Mouse (Mus musculus): ENCODE measurements at regions not wholly inside any gene's neighbourhood (a gene's known extent, or its start where the extent isn't known, plus 50 kb on each side); places are given as distances from the start of the nearest gene placed in this dataset.
"Not testable (repeated sequence)": the region's sequence is repeated elsewhere in the genome, so short reads cannot be mapped to it uniquely, and the experiment has no call there.

GRCm38 (mm10) chr1:109811191-109811590, 171.0 kb upstream of the Cdh7 start:
- not testable (repeated sequence) for H3K9me3 ChIP-seq; ATAC-seq (replicated peaks); H3K4me2 ChIP-seq (replicated peaks); H3K36me3 ChIP-seq; H3K4me1 ChIP-seq; H3K27me3 ChIP-seq; H3K9ac ChIP-seq (replicated peaks); H3K4me3 ChIP-seq; H3K27ac ChIP-seq (replicated peaks)
- WGBS = 71% methylated on average over 2 of the region's 2 CpGs

DNA sequence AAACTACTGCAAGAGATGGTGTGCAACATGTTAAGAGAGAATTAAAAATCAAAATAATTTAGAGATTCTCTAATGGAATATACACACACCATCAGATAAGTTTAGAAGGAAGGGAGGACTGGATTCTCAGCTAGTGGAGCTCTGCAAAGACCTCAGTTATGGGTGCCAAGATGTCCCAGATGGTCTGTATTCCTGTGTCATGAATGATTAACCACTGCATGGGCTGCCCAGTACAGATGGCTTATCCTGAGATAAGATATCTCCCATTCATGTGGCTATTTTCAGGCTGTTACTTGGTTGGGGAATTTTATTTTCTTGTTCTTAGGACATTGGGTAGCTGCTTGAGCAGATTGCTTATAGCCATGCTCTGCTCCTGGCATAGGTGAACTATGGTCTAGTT, 131.6 kb upstream of the Cdh7 start:
- Histone ChIP-seq H3K4me1 (no peaks in the 10 kb centered on the region), H3K9me3 (no peaks in the 10 kb centered on the region), H3K27me3 (no peaks in the 10 kb centered on the region), H3K9ac (replicated peaks) (no peak overlapping the region), H3K4me3 (no peak overlapping the region), H3K4me2 (replicated peaks) (no peak overlapping the region), H3K27ac (replicated peaks) (no peak overlapping the region), H3K36me3 (no peaks in the 10 kb centered on the region)
- ATAC-seq (replicated peaks) = no peak

GRCm38 (mm10) chr1:109898652-109899051, 83.6 kb upstream of the Cdh7 start:
- Histone ChIP-seq H3K27ac (replicated peaks) (no peak overlapping the region), H3K4me1 (no peaks in the 10 kb centered on the region), H3K4me2 (replicated peaks) (no peak overlapping the region), H3K36me3 (no peaks in the 10 kb centered on the region), H3K9ac (replicated peaks) (no peak overlapping the region), H3K27me3 (no peaks in the 10 kb centered on the region), H3K4me3 (no peak overlapping the region), H3K9me3 (no peaks in the 10 kb centered on the region)
- ATAC-seq (replicated peaks) = peak; percentile 78
- WGBS = 14% methylated on average over 1 of the region's 1 CpGs

- no peak overlapping the region for H3K4me2 ChIP-seq (replicated peaks)
- no peaks in the 10 kb centered on the region for H3K27me3 ChIP-seq
- no peak overlapping the region for H3K4me3 ChIP-seq
- no peak overlapping the region for H3K27ac ChIP-seq (replicated peaks)
- H3K9me3 ChIP-seq = no peaks in the 10 kb centered on the region
- no peak for ATAC-seq (replicated peaks)
- 72% methylated on average over 2 of the region's 2 CpGs for WGBS
- no peaks in the 10 kb centered on the region for H3K36me3 ChIP-seq
- H3K9ac ChIP-seq (replicated peaks) = no peak overlapping the region
- no peaks in the 10 kb centered on the region for H3K4me1 ChIP-seq
Observed at GRCm38 (mm10) chr1:109929483-109930255, 52.6 kb upstream of the Cdh7 start.
